Mouse (Mus musculus): ENCODE measurements at regions not wholly inside any gene's neighbourhood (a gene's known extent, or its start where the extent isn't known, plus 50 kb on each side); places are given as distances from the start of the nearest gene placed in this dataset.
"Not testable (repeated sequence)": the region's sequence is repeated elsewhere in the genome, so short reads cannot be mapped to it uniquely, and the experiment has no call there.

DNA sequence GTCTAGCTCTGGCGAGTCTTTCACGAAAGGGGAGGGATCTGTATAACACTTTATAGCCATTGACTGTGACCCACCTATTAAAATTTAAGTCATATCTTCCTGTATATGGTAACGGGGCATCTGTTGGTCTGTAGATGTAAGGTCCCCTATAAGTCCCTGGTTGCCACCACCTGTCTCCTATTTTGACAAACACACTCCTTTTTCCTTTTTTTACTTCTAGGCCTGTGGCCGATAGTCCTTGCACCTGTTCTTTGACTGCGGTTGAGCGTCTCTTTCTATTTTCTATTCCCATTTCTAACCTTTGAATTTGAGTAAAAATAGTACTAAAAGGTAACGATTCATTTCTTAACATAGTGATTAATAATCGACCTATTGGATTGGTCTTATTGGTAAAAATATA, 1034.1 kb upstream of the Sel1l start:
- DNase-seq = not testable (repeated sequence)

DNA sequence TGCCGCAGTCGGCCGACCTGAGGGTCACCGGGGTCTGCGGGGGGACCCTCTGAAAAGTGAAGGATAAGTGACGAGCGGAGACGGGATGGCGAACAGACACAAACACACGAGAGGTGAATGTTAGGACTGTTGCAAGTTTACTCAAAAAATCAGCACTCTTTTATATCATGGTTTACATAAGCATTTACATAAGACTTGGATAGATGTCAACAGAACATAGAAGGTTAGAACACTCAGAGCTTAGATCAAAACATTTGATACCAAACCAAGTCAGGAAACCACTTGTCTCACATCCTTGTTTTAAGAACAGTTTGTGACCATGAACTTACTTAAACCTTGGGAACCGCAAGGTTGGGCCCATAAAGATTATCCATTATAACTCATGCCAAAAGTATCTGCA, 1033.6 kb upstream of the Sel1l start:
- not testable (repeated sequence) for DNase-seq

DNA sequence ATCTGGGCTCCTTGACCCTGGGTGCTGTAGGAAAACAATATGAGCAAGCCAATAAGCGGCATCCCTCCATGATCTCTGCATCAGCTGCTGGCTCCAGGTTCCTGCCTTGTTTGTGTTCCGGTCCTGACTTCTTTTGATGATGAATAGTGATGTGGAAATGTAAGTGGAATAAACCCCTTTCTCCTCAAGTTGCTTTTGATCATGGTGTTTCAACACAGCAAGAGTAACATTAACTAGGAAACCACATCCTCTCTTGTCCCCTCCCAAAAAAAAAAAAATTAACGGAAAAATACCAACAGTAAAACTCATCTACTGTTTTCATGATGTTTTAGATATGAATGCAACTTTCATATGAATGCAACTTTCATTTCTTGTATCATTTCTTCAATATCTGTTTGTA, 1024.6 kb upstream of the Sel1l start:
- DNase-seq = no peak

DNA sequence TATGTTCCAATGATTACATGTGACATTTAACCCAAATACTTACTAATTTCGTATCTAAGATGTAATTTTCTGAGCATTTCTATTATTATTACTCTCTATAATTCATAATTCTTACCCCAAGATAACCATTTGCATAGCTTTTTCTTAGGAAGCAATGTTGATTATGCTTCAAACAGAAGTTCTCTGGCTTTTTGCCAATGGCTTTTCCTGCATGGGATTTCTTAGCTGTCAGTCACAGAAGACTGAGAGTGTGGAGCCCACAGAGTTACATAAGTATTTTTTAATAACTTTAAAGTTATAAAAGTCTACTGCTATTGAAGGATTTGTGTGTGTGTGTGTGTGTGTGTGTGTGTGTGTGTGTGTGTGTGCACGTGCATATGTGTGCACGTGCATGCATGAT, 1020.4 kb upstream of the Sel1l start:
- DNase-seq = no peak

DNA sequence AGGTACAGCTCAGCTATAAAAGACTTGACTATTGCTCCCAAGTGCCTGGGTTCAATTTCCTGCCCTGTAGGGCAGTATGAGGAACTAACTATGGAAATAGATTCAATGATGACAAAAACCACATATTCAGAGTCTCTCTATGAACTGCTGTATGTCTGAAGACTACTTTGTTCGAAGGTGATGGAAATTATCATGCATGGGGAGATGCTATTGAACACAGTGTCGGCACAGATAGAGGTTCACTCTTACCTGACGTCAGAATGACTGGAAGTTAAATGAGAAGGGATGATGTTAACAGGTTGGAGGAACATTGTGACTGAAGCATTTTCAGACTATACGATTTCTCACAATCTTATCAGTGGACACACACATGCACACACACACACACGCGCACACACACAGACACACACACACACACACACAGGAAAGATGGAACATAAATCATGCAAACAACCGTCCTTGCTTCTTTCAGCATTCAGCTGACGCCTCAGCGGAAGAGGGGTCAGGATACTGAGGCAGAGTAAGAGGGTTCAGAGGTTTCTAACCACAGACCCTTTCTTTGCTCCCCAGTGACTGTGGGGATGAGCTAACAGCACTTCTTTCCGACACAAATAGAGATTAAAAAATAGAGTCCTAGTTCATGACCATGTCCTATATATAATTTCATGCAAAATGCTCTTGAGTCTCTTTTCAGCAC, 974.3 kb upstream of the Sel1l start:
- no peak for DNase-seq

DNA sequence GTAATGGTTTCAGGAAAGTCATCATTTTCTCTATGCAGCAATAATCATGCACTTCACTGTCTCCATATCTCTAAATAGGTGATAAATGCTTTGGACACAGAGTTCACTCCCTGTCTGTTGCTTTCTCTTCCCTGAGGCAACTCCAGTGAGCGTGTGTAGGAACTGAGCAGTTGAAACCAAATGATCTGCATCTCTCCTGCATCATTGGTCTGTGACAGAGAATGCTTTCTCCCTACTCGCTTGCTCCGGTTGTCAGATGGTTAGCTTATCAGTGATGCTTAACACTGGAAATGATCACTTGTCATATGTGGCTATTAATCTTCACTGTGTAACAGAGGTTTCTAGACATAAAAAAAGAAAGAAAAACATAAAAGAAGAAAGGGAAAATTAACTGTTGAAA, 969.7 kb upstream of the Sel1l start:
- DNase-seq = no peak

DNA sequence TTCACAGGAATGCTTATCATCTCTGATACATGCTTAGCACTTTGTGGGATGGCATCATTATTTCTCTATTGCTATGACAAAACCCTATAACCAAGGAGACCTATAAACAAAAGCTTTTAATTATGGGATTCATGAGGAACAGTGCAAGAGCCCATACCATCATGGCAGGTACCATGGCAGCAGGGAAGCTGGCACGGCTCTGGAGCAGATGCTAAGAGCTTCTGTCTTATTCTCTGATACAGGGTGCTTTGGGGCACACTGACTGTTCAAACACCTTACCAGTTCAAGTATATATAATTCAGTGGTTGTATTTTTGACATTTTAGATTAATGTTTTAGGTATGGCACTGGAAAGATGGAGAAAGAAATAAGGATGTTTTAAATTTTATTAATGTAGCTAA, 952.2 kb upstream of the Sel1l start:
- no peak for DNase-seq

DNA sequence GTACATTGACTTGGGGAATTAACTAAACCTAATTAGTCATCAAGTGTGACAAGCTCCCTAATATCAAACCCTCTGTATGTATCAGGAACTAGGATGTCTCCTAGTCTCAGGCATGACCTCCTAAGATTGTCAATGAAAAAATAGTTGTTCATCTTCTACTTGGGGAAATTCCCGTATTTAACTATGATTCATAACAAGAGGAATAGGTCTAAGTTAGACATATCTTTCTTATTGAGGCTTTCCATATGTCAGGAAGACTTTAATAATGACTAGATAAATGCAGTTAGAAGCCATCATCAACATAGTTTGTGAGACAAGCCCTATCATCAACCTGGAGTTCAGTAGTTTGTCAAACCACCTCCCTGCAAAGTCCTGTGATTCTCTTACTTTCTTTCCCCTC, 934.4 kb upstream of the Sel1l start:
- no peak for DNase-seq

DNA sequence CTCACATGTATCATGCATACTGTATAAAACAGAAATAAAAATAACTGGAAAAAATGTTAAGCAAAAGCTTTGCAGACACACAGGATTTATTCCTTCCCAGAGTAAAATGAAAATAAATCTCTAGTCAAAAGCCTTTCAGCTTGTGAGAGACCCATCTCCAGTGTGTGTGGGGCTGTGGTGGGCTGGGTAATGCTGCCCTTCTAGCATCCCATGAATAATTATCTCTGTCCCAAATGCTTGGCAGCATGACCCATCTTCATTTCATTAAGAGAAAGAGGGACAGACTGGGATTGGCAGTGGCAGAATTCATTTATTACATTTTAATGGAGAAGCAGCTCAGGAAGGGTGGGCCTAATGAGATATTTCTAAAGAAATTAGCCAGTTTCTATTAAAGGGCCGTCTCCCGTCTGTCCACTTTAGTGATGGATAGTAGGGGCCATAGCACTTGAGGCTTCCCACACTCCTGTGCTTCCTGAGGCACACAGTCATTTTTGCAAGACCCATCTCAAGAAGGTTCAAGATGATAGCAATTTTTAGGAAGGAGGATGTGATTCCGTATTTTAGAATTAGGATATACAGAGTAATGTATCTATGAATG, 930.8 kb upstream of the Sel1l start:
- DNase-seq = no peak

DNA sequence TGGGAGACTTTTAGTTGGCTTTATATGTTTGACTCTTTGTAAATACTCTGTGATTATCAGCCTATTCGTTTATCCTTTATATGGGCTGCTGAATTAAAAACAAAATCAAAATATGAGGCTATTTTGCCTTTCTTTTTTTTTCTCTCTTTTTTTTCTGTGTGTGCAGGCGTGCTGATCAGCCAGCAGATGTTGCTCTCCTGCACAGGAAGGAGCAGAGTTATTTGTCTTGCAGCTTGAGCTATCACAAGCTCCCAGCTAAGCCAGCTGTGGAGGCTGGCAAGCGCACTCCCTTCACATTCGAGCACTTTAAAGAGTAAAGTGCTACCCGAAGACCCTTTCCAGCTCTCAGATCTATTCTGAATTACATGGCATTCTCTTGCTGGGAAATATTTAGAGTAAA, 926.7 kb upstream of the Sel1l start:
- DNase-seq = peak; percentile 9

DNA sequence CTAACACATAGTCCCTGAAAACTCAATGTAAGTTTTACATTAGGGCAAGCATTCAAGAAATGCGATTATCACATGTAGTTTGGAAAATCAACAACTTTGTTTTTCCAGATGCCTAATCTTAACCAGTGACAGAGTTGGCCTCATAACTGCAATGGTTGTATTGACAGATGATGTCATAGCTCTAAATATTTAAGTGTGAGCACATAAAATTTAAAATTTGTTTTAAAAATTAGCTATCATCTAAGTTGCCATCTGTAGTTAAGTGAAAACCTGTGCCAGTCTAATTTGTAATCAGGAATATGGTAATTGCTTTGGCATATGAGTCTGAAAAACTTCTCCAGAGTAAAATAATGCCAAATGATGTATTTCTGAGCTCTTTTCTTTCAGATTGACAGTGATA, 899.6 kb upstream of the Sel1l start:
- DNase-seq = no peak

DNA sequence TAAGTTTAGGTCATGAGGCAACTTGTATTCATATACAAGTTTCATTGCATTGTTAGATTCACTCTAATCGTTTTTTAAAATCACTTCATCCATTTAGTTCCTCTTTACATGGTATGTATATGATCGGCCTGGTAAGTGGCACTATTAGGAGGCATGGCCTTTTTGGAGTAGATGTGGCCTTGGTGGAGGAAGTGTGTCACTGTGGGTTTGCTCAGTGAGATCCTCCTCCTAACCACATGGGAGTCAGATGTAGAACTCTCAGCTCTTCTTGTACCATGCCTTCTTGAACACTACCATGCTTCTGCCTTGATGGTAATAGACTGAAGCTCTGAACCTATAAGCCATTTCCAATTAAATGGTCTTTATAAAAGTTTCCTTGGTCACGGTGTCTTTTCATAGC, 891.9 kb upstream of the Sel1l start:
- DNase-seq = no peak

DNA sequence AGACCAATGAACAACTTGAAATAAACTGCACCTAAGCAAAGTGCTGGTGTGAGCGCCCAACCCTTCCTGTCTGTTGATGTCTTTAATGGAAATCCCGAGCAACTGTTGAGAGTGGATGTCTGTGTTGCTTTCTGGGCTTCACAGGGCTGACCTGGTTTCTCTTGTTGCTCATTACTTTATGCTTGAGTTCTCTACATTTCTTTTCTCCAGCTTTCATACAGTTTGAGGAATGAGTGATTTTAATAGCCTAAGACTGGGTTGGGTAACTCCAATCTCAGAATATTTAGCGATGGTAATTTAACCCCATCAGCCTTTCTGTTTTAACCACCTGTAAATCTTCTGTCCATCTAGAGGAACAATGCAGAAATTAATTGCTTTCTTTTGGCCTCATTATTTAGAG, 890.2 kb upstream of the Sel1l start:
- no peak for DNase-seq

DNA sequence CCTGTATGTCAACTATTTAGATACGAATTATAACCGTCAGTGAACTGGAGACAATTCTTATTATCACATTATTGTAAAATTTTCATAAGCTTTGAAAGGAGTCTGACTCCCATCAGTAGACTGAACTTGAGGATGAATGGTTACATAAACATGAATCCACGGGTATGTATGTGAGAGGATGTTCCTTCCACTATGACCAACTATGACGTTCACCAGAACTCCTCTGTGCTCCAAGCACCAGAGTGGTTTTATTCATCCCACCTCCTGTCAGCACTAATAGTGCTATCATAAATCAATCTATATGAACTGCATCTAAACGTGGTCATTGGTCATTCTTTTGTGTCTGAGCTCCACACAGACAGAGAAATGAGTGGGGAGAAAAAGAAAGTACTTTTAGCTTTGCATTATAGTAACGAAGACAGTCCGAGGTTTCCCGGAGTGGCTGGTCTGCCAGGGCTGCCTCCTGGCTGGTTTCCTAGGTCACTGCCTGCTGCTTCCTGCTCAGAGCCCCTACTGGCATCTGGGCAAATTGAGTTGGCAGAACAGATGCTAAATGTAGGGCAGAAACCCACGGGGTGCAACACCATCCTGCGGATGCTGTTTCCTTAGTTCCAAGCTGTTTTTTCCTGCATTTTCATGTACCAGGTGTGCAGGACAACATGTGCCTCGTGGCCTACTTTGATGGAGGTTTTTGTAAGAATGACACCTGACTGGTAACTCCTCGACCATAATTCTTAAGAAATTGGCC, 888.8 kb upstream of the Sel1l start:
- DNase-seq = no peak

DNA sequence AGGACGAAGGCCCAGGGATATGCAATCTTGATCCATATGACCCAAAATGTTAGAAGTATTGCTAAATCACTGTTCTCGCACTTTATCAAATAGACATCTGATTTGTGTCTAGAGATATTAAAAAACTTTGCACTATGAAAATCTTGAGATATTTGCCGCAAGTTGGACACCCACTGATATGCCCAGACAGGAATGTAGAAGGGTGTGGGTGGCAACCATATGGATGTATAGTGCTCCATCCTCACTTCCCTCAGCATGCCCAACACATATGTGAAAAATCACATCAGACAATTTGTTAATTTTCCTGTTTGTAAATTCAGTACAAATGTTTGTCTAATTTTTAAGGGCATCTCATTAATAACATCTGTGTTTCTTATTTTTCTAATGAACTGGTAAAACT, 874.1 kb upstream of the Sel1l start:
- DNase-seq = no peak

DNA sequence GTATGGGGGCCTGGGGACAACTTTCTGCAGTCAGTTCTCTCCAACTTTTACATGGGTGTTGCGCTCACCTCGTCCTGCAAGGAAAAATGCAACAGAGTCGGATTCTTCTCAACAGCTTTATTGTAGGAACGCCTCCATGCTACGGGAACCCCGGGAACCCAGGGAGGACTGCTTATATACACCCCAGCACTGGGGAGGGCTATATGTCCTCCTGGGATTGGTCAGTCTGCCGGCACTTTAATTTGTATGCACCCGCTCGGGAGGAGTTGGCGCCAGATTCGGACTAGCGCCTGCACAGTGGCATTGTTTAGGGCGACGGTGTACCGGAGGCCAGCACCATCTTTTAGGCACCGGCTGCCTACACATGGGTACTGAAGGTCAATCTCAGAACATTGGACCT, 864.5 kb upstream of the Sel1l start:
- no peak for DNase-seq

DNA sequence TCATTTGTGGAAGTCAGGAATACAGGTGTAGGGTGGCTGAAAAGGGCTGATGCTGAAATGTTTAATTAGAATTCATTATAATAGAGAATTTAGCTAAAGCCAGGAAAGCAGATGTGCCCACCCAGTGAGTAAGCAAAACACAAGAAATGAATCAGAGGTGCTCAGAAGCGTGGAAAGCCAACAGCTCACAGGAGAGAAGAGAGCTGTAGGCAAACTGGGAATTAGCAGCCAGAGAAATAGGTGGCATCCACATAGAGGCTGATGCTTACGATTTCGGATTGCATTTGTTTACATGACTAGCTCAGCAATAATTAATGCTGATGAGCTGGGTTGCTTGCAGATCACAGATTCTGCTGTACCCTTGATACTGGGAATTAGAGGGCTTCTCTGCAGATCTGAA, 859.5 kb upstream of the Sel1l start:
- DNase-seq = no peak

DNA sequence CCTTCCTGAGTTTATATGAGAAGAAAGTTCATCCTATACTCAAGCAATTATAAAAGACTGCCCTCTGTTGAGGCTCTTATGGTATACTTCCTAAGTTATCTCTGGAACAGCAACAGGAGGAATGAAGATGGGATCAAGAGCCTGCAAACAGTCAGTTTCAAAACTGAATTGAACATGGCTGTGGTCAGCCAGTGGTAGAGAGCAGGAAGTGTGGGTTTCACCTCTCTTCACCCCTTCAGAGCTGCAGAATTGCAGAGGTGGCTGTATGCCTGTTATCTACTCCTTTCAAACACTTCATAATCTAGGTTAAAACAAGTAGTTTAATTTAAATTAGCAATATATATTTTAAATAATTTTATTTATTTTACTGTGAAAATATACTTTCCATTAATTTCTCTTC, 854.8 kb upstream of the Sel1l start:
- no peak for DNase-seq

DNA sequence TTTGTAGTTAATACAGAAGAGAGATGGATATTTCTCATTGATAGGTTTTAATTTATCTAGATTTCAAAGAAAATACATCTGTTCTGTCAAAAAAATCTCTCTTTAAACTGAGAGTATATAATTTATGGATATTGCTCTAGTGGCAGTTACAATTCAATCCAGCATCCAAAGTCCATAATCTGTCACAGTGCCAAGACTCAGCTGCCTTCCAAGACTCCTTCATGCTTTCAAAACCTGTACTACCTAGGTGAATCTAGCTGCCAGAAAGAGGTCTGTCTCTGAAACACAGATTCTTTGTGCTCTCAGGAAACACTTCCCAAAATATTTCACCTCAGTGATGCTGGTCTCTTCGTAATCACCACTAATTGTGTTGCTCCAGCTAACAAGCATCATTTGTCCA, 844.0 kb upstream of the Sel1l start:
- no peak for DNase-seq

DNA sequence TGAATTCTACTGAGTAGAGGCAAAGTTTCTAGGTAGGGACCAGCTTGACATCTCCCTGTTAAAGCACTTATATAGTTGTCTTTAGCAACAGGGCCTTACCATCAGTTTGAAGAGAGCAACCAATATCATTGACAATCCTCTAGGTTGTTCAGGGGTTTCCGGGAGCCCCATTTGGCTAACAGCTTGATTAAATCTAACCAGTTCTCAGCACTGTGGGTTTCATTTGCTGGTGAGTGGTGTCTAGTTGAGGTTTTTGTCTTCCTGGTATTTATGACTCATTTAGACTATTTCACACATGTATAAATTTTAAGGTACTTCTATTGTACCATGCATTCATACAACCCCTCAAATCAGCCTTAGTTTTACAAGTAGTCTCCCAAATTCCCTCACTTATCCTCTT, 823.4 kb upstream of the Sel1l start:
- no peak for DNase-seq

DNA sequence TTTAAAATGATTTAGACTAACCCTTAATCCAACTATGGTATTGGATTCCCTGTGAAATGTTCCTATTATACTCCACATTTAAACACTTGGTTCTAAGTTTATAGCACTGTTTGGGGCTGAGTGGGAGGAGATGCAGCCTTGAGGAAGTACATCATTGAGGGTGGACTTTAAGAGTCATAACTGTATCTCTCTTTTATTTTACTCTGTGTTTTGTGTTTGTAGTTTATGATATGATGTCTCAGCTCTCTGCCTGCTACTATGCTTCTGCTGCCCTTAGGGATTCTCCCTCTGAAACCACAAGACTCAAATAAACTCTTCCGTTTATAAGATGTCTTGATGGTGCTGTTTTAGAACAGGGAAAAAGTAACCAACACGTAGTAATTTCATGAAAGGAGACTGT, 797.7 kb upstream of the Sel1l start:
- DNase-seq = no peak

DNA sequence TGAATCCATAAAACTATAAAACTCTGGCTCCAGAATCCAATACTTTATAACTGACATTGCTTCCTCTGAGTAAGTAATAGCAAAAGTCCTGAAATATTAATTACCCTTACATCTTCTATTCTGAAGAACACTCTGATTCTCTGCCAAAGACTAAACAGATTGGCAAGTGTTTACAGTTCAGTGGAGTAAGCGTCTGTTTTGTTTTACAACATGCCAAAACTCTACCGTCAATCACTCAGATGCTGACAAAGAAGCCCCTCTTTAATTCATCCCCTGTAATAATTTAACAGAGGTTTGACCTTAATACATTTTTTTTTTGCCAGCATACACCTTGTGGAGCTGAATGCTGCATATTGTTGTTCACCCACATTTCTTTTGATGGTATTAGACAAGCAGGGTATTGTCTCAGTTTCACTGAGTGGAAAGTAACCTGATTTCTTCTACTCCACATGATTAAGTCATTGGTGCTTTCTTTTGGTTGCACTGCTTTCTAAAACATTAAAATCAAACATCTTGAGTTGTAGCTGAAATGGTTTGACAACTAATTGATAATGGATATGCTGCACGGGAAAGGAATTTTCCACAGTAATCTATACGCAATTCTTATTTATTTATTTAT, 796.2 kb upstream of the Sel1l start:
- no peak for DNase-seq

DNA sequence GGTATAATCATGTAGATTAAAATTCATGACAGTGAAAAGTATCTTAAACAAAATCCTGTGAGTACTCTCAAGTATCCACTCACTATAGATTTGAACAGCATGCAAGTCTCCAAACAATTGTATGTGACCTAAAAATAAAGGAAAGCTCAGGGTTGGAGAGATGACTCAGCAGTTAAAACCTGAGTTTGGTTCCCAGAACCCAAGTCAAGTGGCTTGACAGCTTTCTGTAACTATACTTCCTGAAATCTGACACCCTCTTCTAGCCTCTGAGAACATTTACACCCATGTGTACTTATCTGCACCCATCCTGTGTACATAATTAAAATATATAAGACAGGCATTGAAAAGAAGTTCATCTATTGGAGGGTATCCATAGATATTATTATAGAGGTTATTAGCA, 770.2 kb upstream of the Sel1l start:
- no peak for DNase-seq

DNA sequence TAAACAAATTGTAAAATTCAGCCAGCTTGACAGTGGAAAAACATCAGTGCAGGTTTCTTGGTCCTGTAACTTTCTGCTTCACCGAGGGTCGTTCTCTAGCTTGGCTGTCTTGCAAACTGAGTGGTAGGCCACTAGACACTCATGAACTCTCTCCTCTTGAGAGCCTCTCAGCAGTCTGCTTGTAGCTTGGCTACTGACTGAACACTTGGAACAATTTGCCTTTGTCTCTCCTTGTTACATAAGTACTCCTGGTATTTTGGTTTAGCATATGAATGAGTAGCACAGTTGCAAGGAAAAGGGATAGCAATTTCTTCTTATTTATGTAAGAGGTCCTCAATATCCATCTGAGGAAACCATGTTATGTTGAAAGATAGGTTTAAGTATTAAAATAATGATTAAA, 769.6 kb upstream of the Sel1l start:
- peak; percentile 13 for DNase-seq

All from embryo, embryonic 11 days (tissue).